Mouse (Mus musculus): Measurements from ENCODE around the gene Fkbp5. TPM values are rescaled to one million over a fixed set of nuclear protein-coding genes. Genes with fewer than 3 reads are reported as not detected.

Fkbp5 gene
- polyA plus RNA-seq, 1 experiment from 2014 or later, result 16.2 TPM

- no peak overlapping the region for H3K4me3 ChIP-seq
- H3K9ac ChIP-seq, result no peak overlapping the region
- H3K27ac ChIP-seq, result no peak overlapping the region
- no peaks in the 10 kb centered on the region for H3K27me3 ChIP-seq
- H3K9me3 ChIP-seq (replicated peaks), result no peaks in the 10 kb centered on the region
- H3K4me2 ChIP-seq, result no peak overlapping the region
- no peaks in the 10 kb centered on the region for H3K36me3 ChIP-seq
- H3K4me1 ChIP-seq (replicated peaks), result peaks cover 7% of the 10 kb centered on the region; the same call in 1 of the 2 replicates
- 43% methylated on average over 7 of the region's 7 CpGs for WGBS
- no peak for ATAC-seq (replicated peaks; ENCODE audit: insufficient number of reproducible peaks, insufficient read depth, low FRiP score, low read depth)
These were observed 15.0 kb downstream of the Fkbp5 start for GRCm38 (mm10) chr17:28502196-28502821.

GRCm38 (mm10) chr17:28500465-28500864, 16.9 kb downstream of the Fkbp5 start:
- Histone ChIP-seq H3K9ac (no peak overlapping the region), H3K27ac (no peak overlapping the region), H3K4me3 (no peak overlapping the region), H3K36me3 (no peaks in the 10 kb centered on the region), H3K27me3 (no peaks in the 10 kb centered on the region), H3K9me3 (replicated peaks) (no peaks in the 10 kb centered on the region), H3K4me1 (replicated peaks) (no peaks in the 10 kb centered on the region), H3K4me2 (no peak overlapping the region)
- no peak for ATAC-seq (replicated peaks; ENCODE audit: insufficient number of reproducible peaks, insufficient read depth, low FRiP score, low read depth)
- WGBS, result 72% methylated on average over 3 of the region's 3 CpGs

- no peaks in the 10 kb centered on the region for H3K4me1 ChIP-seq (replicated peaks)
- 70% methylated on average over 2 of the region's 2 CpGs for whole genome bisulfite sequencing
- no peak overlapping the region for H3K4me3 ChIP-seq
- no peak overlapping the region for H3K4me2 ChIP-seq
- no peak overlapping the region for H3K27ac ChIP-seq
- no peaks in the 10 kb centered on the region for H3K36me3 ChIP-seq
- H3K27me3 ChIP-seq, result no peaks in the 10 kb centered on the region
- no peaks in the 10 kb centered on the region for H3K9me3 ChIP-seq (replicated peaks)
- no peak overlapping the region for H3K9ac ChIP-seq
- ATAC-seq (replicated peaks; ENCODE audit: insufficient number of reproducible peaks, insufficient read depth, low FRiP score, low read depth), result no peak
These were observed 18.1 kb downstream of the Fkbp5 start for GRCm38 (mm10) chr17:28499190-28499589.

- Histone ChIP-seq H3K27me3 (no peaks in the 10 kb centered on the region), H3K36me3 (no peaks in the 10 kb centered on the region), H3K9ac (no peak overlapping the region), H3K4me1 (replicated peaks) (no peaks in the 10 kb centered on the region), H3K27ac (no peak overlapping the region), H3K4me3 (no peak overlapping the region), H3K4me2 (no peak overlapping the region), H3K9me3 (replicated peaks) (no peaks in the 10 kb centered on the region)
- 84% methylated on average over 8 of the region's 8 CpGs for WGBS
- no peak for ATAC-seq (replicated peaks; ENCODE audit: insufficient number of reproducible peaks, insufficient read depth, low FRiP score, low read depth)
These were observed 21.5 kb downstream of the Fkbp5 start for GRCm38 (mm10) chr17:28495832-28496231.

- H3K9ac ChIP-seq, result no peak overlapping the region
- H3K4me2 ChIP-seq, result no peak overlapping the region
- H3K27ac ChIP-seq, result no peak overlapping the region
- H3K9me3 ChIP-seq (replicated peaks), result no peaks in the 10 kb centered on the region
- no peaks in the 10 kb centered on the region for H3K27me3 ChIP-seq
- ATAC-seq (replicated peaks; ENCODE audit: insufficient number of reproducible peaks, insufficient read depth, low FRiP score, low read depth), result no peak
- peaks cover 4% of the 10 kb centered on the region for H3K4me1 ChIP-seq (replicated peaks)
- no peak overlapping the region for H3K4me3 ChIP-seq
- whole genome bisulfite sequencing, result 85% methylated on average over 14 of the region's 14 CpGs
- no peaks in the 10 kb centered on the region for H3K36me3 ChIP-seq
These were observed 26.1 kb downstream of the Fkbp5 start for GRCm38 (mm10) chr17:28491035-28491770.

- peaks cover 12% of the 10 kb centered on the region for H3K4me1 ChIP-seq (replicated peaks)
- no peak overlapping the region for H3K4me2 ChIP-seq
- H3K36me3 ChIP-seq, result no peaks in the 10 kb centered on the region
- 68% methylated on average over 7 of the region's 7 CpGs for WGBS
- H3K27ac ChIP-seq, result no peak overlapping the region
- H3K27me3 ChIP-seq, result no peaks in the 10 kb centered on the region
- no peak overlapping the region for H3K4me3 ChIP-seq
- H3K9ac ChIP-seq, result no peak overlapping the region
- no peak for ATAC-seq (replicated peaks; ENCODE audit: insufficient number of reproducible peaks, insufficient read depth, low FRiP score, low read depth)
- no peaks in the 10 kb centered on the region for H3K9me3 ChIP-seq (replicated peaks)
These were observed 28.9 kb downstream of the Fkbp5 start for GRCm38 (mm10) chr17:28488258-28489013.

- no peak overlapping the region for H3K4me2 ChIP-seq
These were observed 29.6 kb downstream of the Fkbp5 start for GRCm38 (mm10) chr17:28487584-28488257.

GRCm38 (mm10) chr17:28486720-28487119, 30.6 kb downstream of the Fkbp5 start:
- Histone ChIP-seq H3K4me1 (replicated peaks) (peaks cover 12% of the 10 kb centered on the region), H3K9me3 (replicated peaks) (no peaks in the 10 kb centered on the region), H3K9ac (no peak overlapping the region), H3K27ac (no peak overlapping the region), H3K36me3 (no peaks in the 10 kb centered on the region), H3K4me3 (no peak overlapping the region), H3K4me2 (peak overlapping the region; percentile 85), H3K27me3 (no peaks in the 10 kb centered on the region)
- WGBS, result 76% methylated on average over 6 of the region's 6 CpGs
- no peak for ATAC-seq (replicated peaks; ENCODE audit: insufficient number of reproducible peaks, insufficient read depth, low FRiP score, low read depth)

More at GRCm38 (mm10) chr17:28487584-28488257, 29.6 kb downstream of the Fkbp5 start:
- Histone ChIP-seq H3K27me3 (no peaks in the 10 kb centered on the region), H3K27ac (no peak overlapping the region), H3K9ac (no peak overlapping the region), H3K4me3 (no peak overlapping the region), H3K36me3 (no peaks in the 10 kb centered on the region), H3K9me3 (replicated peaks) (no peaks in the 10 kb centered on the region), H3K4me1 (replicated peaks) (peaks cover 12% of the 10 kb centered on the region)
- WGBS, result 90% methylated on average over 18 of the region's 18 CpGs
- no peak for ATAC-seq (replicated peaks; ENCODE audit: insufficient number of reproducible peaks, insufficient read depth, low FRiP score, low read depth)

GRCm38 (mm10) chr17:28485977-28486400, 31.3 kb downstream of the Fkbp5 start:
- Histone ChIP-seq H3K27ac (peak overlapping the region; percentile 80), H3K36me3 (no peaks in the 10 kb centered on the region), H3K9me3 (replicated peaks) (no peaks in the 10 kb centered on the region), H3K9ac (peak overlapping the region; percentile 71), H3K4me3 (peak overlapping the region; percentile 74), H3K27me3 (no peaks in the 10 kb centered on the region), H3K4me1 (replicated peaks) (peaks cover 12% of the 10 kb centered on the region), H3K4me2 (peak overlapping the region; percentile 85)
- under 1% methylated on average over 53 of the region's 58 CpGs for whole genome bisulfite sequencing
- peak; percentile 99 for ATAC-seq (replicated peaks; ENCODE audit: insufficient number of reproducible peaks, insufficient read depth, low FRiP score, low read depth)

GRCm38 (mm10) chr17:28485446-28485948, 31.8 kb downstream of the Fkbp5 start:
- H3K4me1 ChIP-seq (replicated peaks), result peaks cover 12% of the 10 kb centered on the region
- H3K36me3 ChIP-seq, result no peaks in the 10 kb centered on the region
- H3K27ac ChIP-seq, result peak overlapping the region; percentile 80
- no peaks in the 10 kb centered on the region for H3K9me3 ChIP-seq (replicated peaks)
- H3K9ac ChIP-seq, result peak overlapping the region; percentile 71
- peak overlapping the region; percentile 74 for H3K4me3 ChIP-seq
- ATAC-seq (replicated peaks; ENCODE audit: insufficient number of reproducible peaks, insufficient read depth, low FRiP score, low read depth), result peak; percentile 32
- H3K4me2 ChIP-seq, result peak overlapping the region; percentile 85
- H3K27me3 ChIP-seq, result no peaks in the 10 kb centered on the region
- under 1% methylated on average over 76 of the region's 77 CpGs for WGBS
